Comparison of ENCODE assay signal across 8 mouse cellular contexts in the genomic region with DNA sequence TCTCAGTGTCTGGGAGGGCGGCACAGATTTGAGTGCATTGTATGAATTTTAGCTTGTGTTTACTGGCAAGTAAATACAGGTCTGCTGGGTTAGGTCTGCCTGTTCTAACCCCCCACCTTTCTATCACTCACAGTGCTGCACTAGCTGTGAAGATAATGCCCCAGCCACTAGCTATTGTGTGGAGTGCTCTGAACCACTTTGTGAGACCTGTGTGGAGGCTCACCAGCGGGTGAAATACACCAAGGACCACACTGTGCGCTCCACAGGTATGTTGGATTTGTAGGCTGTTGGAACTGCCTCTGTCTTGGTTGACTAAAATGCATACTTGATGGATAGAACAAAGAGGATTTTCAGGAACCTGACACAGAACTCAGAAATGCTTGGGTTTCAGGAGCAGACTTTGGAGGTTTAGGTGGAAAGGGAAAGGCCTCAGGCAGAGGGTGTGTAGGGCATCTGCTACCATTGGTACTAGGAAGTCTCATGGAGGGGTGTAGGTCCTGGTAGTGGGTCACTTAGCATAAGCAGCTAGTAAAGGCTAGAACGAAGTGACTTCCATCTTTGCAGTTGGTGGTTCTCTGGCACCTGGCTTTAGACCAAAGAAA. TPM values are rescaled to one million over a fixed set of nuclear protein-coding genes. Genes with fewer than 3 reads are reported as not detected.
DNase-seq lines count a peak whose midpoint lies in the region; ATAC-seq and TF ChIP-seq lines count a peak whose summit lies in the region.

No protein-coding gene starts in this region.

- peaks cover 20% of the 10 kb centered on the region for H3K4me1 ChIP-seq in heart, embryonic 11.5 days (ENCODE audit: control insufficient read depth, insufficient read depth, low read length)
- H3K4me1 ChIP-seq in MEL (ENCODE audit: control insufficient read depth in 1 of 2, insufficient read depth in 2 of 2, low read length in 2 of 2) = peaks cover 2 to 23% of the 10 kb centered on the region in 2 experiments; a peak in 3 of 4 replicates
- H3K4me1 ChIP-seq in hindbrain, embryonic 10.5 days (replicated peaks) = peaks cover 32% of the 10 kb centered on the region
- H3K4me1 ChIP-seq in midbrain, embryonic 11.5 days (ENCODE audit: control insufficient read depth, insufficient read depth, low read length) = peaks cover 18% of the 10 kb centered on the region

- no peak for DNase-seq in heart, adult 8-10 months (ENCODE audit: low spot score)
- DNase-seq in MEL (ENCODE audit: low read depth, low spot score) = peak; percentile 22
- DNase-seq in hindbrain, embryonic 10.5 days (ENCODE audit: low spot score) = no peak
- peak; percentile 41 for DNase-seq in midbrain, embryonic 11.5 days (ENCODE audit: low spot score, missing footprints)
- no peak for DNase-seq in c-Kit-positive CD71-positive TER-119-positive erythroid progenitor cells, embryonic 14.5 days (ENCODE audit: low spot score)
- DNase-seq in layer of hippocampus, adult 8-10 months (ENCODE audit: low spot score in 2 of 2) = no peak
- DNase-seq in left cerebral cortex, postnatal 4 days = no peak

- peak overlapping the region; percentile 88 for H3K4me3 ChIP-seq in heart, embryonic 11.5 days (ENCODE audit: low read depth, low read length)
- H3K4me3 ChIP-seq in MEL (ENCODE audit: control insufficient read depth in 1 of 2, insufficient read depth in 1 of 2, low read depth in 2 of 2, low read length in 2 of 2) = peak overlapping the region; percentile 82 to 99
- H3K4me3 ChIP-seq in hindbrain, embryonic 10.5 days = peak overlapping the region; percentile 97
- H3K4me3 ChIP-seq in midbrain, embryonic 11.5 days (ENCODE audit: low read depth, low read length) = peak overlapping the region; percentile 97

- H3K79me2 ChIP-seq in MEL (ENCODE audit: control insufficient read depth, insufficient read depth, low read length, poor library complexity) = peaks cover 34% of the 10 kb centered on the region

- TF ChIP-seq CTCF in MEL (IDR thresholded peaks at IDR 0.05 in 2 of 3, conservative IDR thresholded peaks at IDR 0.05 in 1 of 3; ENCODE audit: control insufficient read depth in 1 of 3, insufficient read depth in 1 of 3, low read depth in 2 of 3, low read length in 3 of 3, poor library complexity in 1 of 3, severe bottlenecking in 1 of 3) = no peak

- H3K36me3 ChIP-seq in heart, embryonic 11.5 days (ENCODE audit: control insufficient read depth, insufficient read depth, low read length) = peaks cover 43% of the 10 kb centered on the region
- peaks cover 21 to 32% of the 10 kb centered on the region in 2 experiments for H3K36me3 ChIP-seq in MEL (ENCODE audit: control insufficient read depth in 1 of 2, insufficient read depth in 2 of 2, low read length in 2 of 2)
- peaks cover 55% of the 10 kb centered on the region for H3K36me3 ChIP-seq in hindbrain, embryonic 10.5 days
- H3K36me3 ChIP-seq in midbrain, embryonic 11.5 days (ENCODE audit: control insufficient read depth, insufficient read depth, low read length) = peaks cover 44% of the 10 kb centered on the region

- no peak overlapping the region for H3K27ac ChIP-seq in heart, embryonic 11.5 days (ENCODE audit: low read depth, low read length)
- H3K27ac ChIP-seq in MEL (ENCODE audit: control insufficient read depth, low read depth, low read length) = peak overlapping the region; percentile 74; the same call in 1 of the 2 replicates
- peak overlapping the region; percentile 99 for H3K27ac ChIP-seq in hindbrain, embryonic 10.5 days
- H3K27ac ChIP-seq in midbrain, embryonic 11.5 days (ENCODE audit: low read depth, low read length) = no peak overlapping the region; the same call in 1 of the 2 replicates

- H3K9me3 ChIP-seq in heart, embryonic 11.5 days (replicated peaks; ENCODE audit: control insufficient read depth, low read length) = no peaks in the 10 kb centered on the region
- H3K9me3 ChIP-seq in MEL (replicated peaks; ENCODE audit: insufficient read depth, low read length) = no peaks in the 10 kb centered on the region
- H3K9me3 ChIP-seq in hindbrain, embryonic 10.5 days = no peaks in the 10 kb centered on the region
- no peaks in the 10 kb centered on the region for H3K9me3 ChIP-seq in midbrain, embryonic 11.5 days (ENCODE audit: control insufficient read depth, low read length)

- H3K27me3 ChIP-seq in heart, embryonic 11.5 days (ENCODE audit: control insufficient read depth, insufficient read depth, low read length) = no peaks in the 10 kb centered on the region
- H3K27me3 ChIP-seq in MEL (ENCODE audit: control insufficient read depth in 1 of 2, insufficient read depth in 2 of 2, low read length in 2 of 2) = no peaks in the 10 kb centered on the region
- H3K27me3 ChIP-seq in hindbrain, embryonic 10.5 days (ENCODE audit: insufficient read depth, poor library complexity, severe bottlenecking) = no peaks in the 10 kb centered on the region
- no peaks in the 10 kb centered on the region for H3K27me3 ChIP-seq in midbrain, embryonic 11.5 days (ENCODE audit: control insufficient read depth, insufficient read depth, low read length)

- peak overlapping the region; percentile 71 for H3K4me2 ChIP-seq in heart, embryonic 11.5 days
- H3K4me2 ChIP-seq in midbrain, embryonic 11.5 days = peak overlapping the region; percentile 93

- intact Hi-C loops in left cerebral cortex, postnatal 4 days (cut with DNase I) = no loop called here

- no peak for TF ChIP-seq POLR2A in MEL (IDR thresholded peaks at IDR 0.05; ENCODE audit: control insufficient read depth in 1 of 2, insufficient read depth in 1 of 2, low read depth in 1 of 2, low read length in 2 of 2, poor library complexity in 1 of 2)

- no peak for TF ChIP-seq EP300 in MEL (IDR thresholded peaks at IDR 0.05; ENCODE audit: low read depth in 1 of 2, low read length in 2 of 2)

- no peak for ATAC-seq in heart, embryonic 11.5 days (replicated peaks; ENCODE audit: insufficient number of reproducible peaks, low FRiP score, low TSS enrichment)
- no peak for ATAC-seq in midbrain, embryonic 11.5 days (ENCODE audit: low FRiP score)

- peak overlapping the region; percentile 98 for H3K9ac ChIP-seq in heart, embryonic 11.5 days (ENCODE audit: low read depth, low read length)
- H3K9ac ChIP-seq in MEL (ENCODE audit: control insufficient read depth, low read depth, low read length, poor library complexity, severe bottlenecking) = peak overlapping the region; percentile 99
- peak overlapping the region; percentile 98 for H3K9ac ChIP-seq in midbrain, embryonic 11.5 days (ENCODE audit: low read length)

- no peak for TF ChIP-seq RAD21 in MEL (IDR thresholded peaks at IDR 0.05; ENCODE audit: low read depth, low read length)

- WGBS in heart, embryonic 11.5 days (ENCODE audit: insufficient replicate concordance) = 30% methylated on average over 4 of the region's 4 CpGs
- 36% methylated on average over 4 of the region's 4 CpGs for WGBS in hindbrain, embryonic 10.5 days
- WGBS in midbrain, embryonic 11.5 days = 34% methylated on average over 4 of the region's 4 CpGs

RNA-seq across cellular contexts. Expression of a gene that starts 9.0 kb away (rescaled TPM):
- 148 and 149 TPM in 2 replicates for polyA plus RNA-seq in heart, embryonic 11.5 days (2014; fragmentation: Nextera tagmentation; extraction: Ambion mirVana)
- total RNA-seq in heart, adult 8-10 months (2022) = 100 to 1,000 TPM; 142 to 153 (median 147) TPM
- 94.9 and 100 TPM in 2 replicates for total RNA-seq in MEL (2012; rRNA removed)
- polyA plus RNA-seq in MEL (2012; ENCODE audit: insufficient read depth in 1 of 2, insufficient read length in 2 of 2, low read depth in 1 of 2, low replicate concordance in 2 of 2, missing spikeins in 1 of 2) = 100 to 1,000 TPM in 1 of 2 experiments, not detected in 1; 180 TPM
- polyA plus RNA-seq in hindbrain, embryonic 10.5 days (2016; fragmentation: Nextera tagmentation; extraction: Ambion mirVana) = 113 and 144 TPM in 2 replicates
- polyA plus RNA-seq in midbrain, embryonic 11.5 days (2014; fragmentation: Nextera tagmentation; extraction: Ambion mirVana) = 133 and 140 TPM in 2 replicates
- 100 to 1,000 TPM; 145 to 152 (median 147) TPM for total RNA-seq in layer of hippocampus, adult 8-10 months (2022)
- 100 to 1,000 TPM; 120 to 122 TPM for total RNA-seq in left cerebral cortex, postnatal 4 days (2021)

RNA-seq across cellular contexts. Expression of a gene that starts 12.5 kb away (rescaled TPM):
- 172 and 174 TPM in 2 replicates for polyA plus RNA-seq in heart, embryonic 11.5 days (2014; fragmentation: Nextera tagmentation; extraction: Ambion mirVana)
- 100 to 1,000 TPM; 204 to 216 (median 210) TPM for total RNA-seq in heart, adult 8-10 months (2022)
- total RNA-seq in MEL (2012; rRNA removed) = 134 and 148 TPM in 2 replicates
- polyA plus RNA-seq in MEL (2012; ENCODE audit: insufficient read depth in 1 of 2, insufficient read length in 2 of 2, low read depth in 1 of 2, low replicate concordance in 2 of 2, missing spikeins in 1 of 2) = 100 to 1,000 TPM in 1 of 2 experiments, not detected in 1; 336 TPM
- 126 and 157 TPM in 2 replicates for polyA plus RNA-seq in hindbrain, embryonic 10.5 days (2016; fragmentation: Nextera tagmentation; extraction: Ambion mirVana)
- polyA plus RNA-seq in midbrain, embryonic 11.5 days (2014; fragmentation: Nextera tagmentation; extraction: Ambion mirVana) = 152 and 166 TPM in 2 replicates
- total RNA-seq in layer of hippocampus, adult 8-10 months (2022) = 100 to 1,000 TPM; 188 to 210 (median 192) TPM
- total RNA-seq in left cerebral cortex, postnatal 4 days (2021) = 100 to 1,000 TPM; 198 to 213 TPM

RNA-seq across cellular contexts. Expression of a gene that starts 15.8 kb away (rescaled TPM):
- 13.6 and 16.0 TPM in 2 replicates for polyA plus RNA-seq in heart, embryonic 11.5 days (2014; fragmentation: Nextera tagmentation; extraction: Ambion mirVana)
- total RNA-seq in heart, adult 8-10 months (2022) = 10 to 100 TPM in 1 of 4 experiments, 1 to 10 TPM in 3; 6.9 to 11.3 (median 7.2) TPM
- 15.8 and 16.8 TPM in 2 replicates for total RNA-seq in MEL (2012; rRNA removed)
- polyA plus RNA-seq in MEL (2012; ENCODE audit: insufficient read depth in 1 of 2, insufficient read length in 2 of 2, low read depth in 1 of 2, low replicate concordance in 2 of 2, missing spikeins in 1 of 2) = 10 to 100 TPM in 1 of 2 experiments, not detected in 1; 36.3 TPM
- polyA plus RNA-seq in hindbrain, embryonic 10.5 days (2016; fragmentation: Nextera tagmentation; extraction: Ambion mirVana) = 31.3 and 34.4 TPM in 2 replicates
- 25.7 and 32.8 TPM in 2 replicates for polyA plus RNA-seq in midbrain, embryonic 11.5 days (2014; fragmentation: Nextera tagmentation; extraction: Ambion mirVana)
- total RNA-seq in layer of hippocampus, adult 8-10 months (2022) = 10 to 100 TPM; 27.0 to 29.6 (median 29.3) TPM
- 10 to 100 TPM; 35.1 to 36.6 TPM for total RNA-seq in left cerebral cortex, postnatal 4 days (2021)

RNA-seq across cellular contexts. Expression of a gene that starts 26.7 kb away (rescaled TPM):
- polyA plus RNA-seq in heart, embryonic 11.5 days (2014; fragmentation: Nextera tagmentation; extraction: Ambion mirVana) = 252 and 256 TPM in 2 replicates
- total RNA-seq in heart, adult 8-10 months (2022) = 10 to 100 TPM; 77.8 to 92.6 (median 83.6) TPM
- total RNA-seq in MEL (2012; rRNA removed) = 605 and 702 TPM in 2 replicates
- polyA plus RNA-seq in MEL (2012; ENCODE audit: insufficient read depth in 1 of 2, insufficient read length in 2 of 2, low read depth in 1 of 2, low replicate concordance in 2 of 2, missing spikeins in 1 of 2) = 1,000 to 10,000 TPM in 1 of 2 experiments, 100 to 1,000 TPM in 1; 104 to 1,160 TPM
- polyA plus RNA-seq in hindbrain, embryonic 10.5 days (2016; fragmentation: Nextera tagmentation; extraction: Ambion mirVana) = 373 and 399 TPM in 2 replicates
- polyA plus RNA-seq in midbrain, embryonic 11.5 days (2014; fragmentation: Nextera tagmentation; extraction: Ambion mirVana) = 399 and 443 TPM in 2 replicates
- 100 to 1,000 TPM; 244 to 272 (median 252) TPM for total RNA-seq in layer of hippocampus, adult 8-10 months (2022)
- total RNA-seq in left cerebral cortex, postnatal 4 days (2021) = 100 to 1,000 TPM; 412 to 415 TPM

RNA-seq across cellular contexts. Expression of a gene that starts 27.6 kb away (rescaled TPM):
- polyA plus RNA-seq in heart, embryonic 11.5 days (2014; fragmentation: Nextera tagmentation; extraction: Ambion mirVana) = not detected in 2 replicates
- not detected for total RNA-seq in heart, adult 8-10 months (2022)
- total RNA-seq in MEL (2012; rRNA removed) = not detected in 2 replicates
- polyA plus RNA-seq in MEL (2012; ENCODE audit: insufficient read depth in 1 of 2, insufficient read length in 2 of 2, low read depth in 1 of 2, low replicate concordance in 2 of 2, missing spikeins in 1 of 2) = under 1 TPM in 1 of 2 experiments, not detected in 1; 0.13 TPM
- polyA plus RNA-seq in hindbrain, embryonic 10.5 days (2016; fragmentation: Nextera tagmentation; extraction: Ambion mirVana) = 0.11 and 0.26 TPM in 2 replicates
- polyA plus RNA-seq in midbrain, embryonic 11.5 days (2014; fragmentation: Nextera tagmentation; extraction: Ambion mirVana) = not detected in 2 replicates
- total RNA-seq in layer of hippocampus, adult 8-10 months (2022) = under 1 TPM in 3 of 4 experiments, not detected in 1; 0.27 to 0.47 (median 0.27) TPM
- total RNA-seq in left cerebral cortex, postnatal 4 days (2021) = under 1 TPM; 0.32 to 0.36 TPM

Comparison
In these comparisons a context has a peak if more than half of its experiments do, and no peak if none do; other contexts are left out.
1. H3K27ac ChIP-seq: peak in MEL (single experiment) and hindbrain, embryonic 10.5 days (single experiment); none in heart, embryonic 11.5 days (single experiment) and midbrain, embryonic 11.5 days (single experiment).
2. DNase-seq: peak in MEL (single experiment) and midbrain, embryonic 11.5 days (single experiment); none in heart, adult 8-10 months (single experiment), hindbrain, embryonic 10.5 days (single experiment), c-Kit-positive CD71-positive TER-119-positive erythroid progenitor cells, embryonic 14.5 days (single experiment), layer of hippocampus, adult 8-10 months (0 of 2) and left cerebral cortex, postnatal 4 days (single experiment).
3. Peak in every context shown above with its lines, with median percentiles within 50 percentile points of each other: H3K4me3 ChIP-seq and H3K9ac ChIP-seq.